ENCODE assay signal across 8 mouse cellular contexts in genomic region chr8:123157888-123158465, GRCm38 (mm10). TPM values are rescaled to one million over a fixed set of nuclear protein-coding genes. Genes with fewer than 3 reads are reported as not detected.
DNase-seq lines count a peak whose midpoint lies in the region; ATAC-seq and TF ChIP-seq lines count a peak whose summit lies in the region.

Gene Sult5a1, minus strand, starts transcription at chr8:123158315.

- intact Hi-C loops in gastrocnemius, adult 2 months (cut with DNase I) = no loop called here
- intact Hi-C loops in gastrocnemius, postnatal 36 days (cut with DNase I) = loop anchor here (2.0 kb wide), 1 partner anchor 51 kb away; no protein-coding TSS in a partner anchor

- 36% methylated on average over 13 of the region's 13 CpGs for WGBS in midbrain, embryonic 10.5 days
- WGBS in midbrain, embryonic 11.5 days = 35% methylated on average over 13 of the region's 13 CpGs
- WGBS in hindbrain, postnatal 0 days = 31% methylated on average over 13 of the region's 13 CpGs
- 34% methylated on average over 13 of the region's 13 CpGs for WGBS in neural tube, embryonic 13.5 days

- H3K9me3 ChIP-seq in midbrain, embryonic 10.5 days (replicated peaks) = no peaks in the 10 kb centered on the region
- H3K9me3 ChIP-seq in midbrain, embryonic 11.5 days (ENCODE audit: control insufficient read depth, low read length) = no peaks in the 10 kb centered on the region
- H3K9me3 ChIP-seq in hindbrain, postnatal 0 days (ENCODE audit: low read length) = no peaks in the 10 kb centered on the region
- no peaks in the 10 kb centered on the region for H3K9me3 ChIP-seq in neural tube, embryonic 13.5 days

- no peak for TF ChIP-seq CTCF in gastrocnemius, adult 2 months (IDR thresholded peaks at IDR 0.05)
- peak; percentile 27; the same call in 1 of the 2 replicates for TF ChIP-seq CTCF in hindbrain, postnatal 0 days (IDR thresholded peaks at IDR 0.05; ENCODE audit: low read depth)

- H3K4me3 ChIP-seq in gastrocnemius, adult 2 months = peak within 1 kb of the TSS; percentile 40
- peak within 1 kb of the TSS; percentile 26; the same call in 1 of the 2 replicates for H3K4me3 ChIP-seq in midbrain, embryonic 10.5 days
- H3K4me3 ChIP-seq in midbrain, embryonic 11.5 days (ENCODE audit: low read depth, low read length) = no peak within 1 kb of the TSS
- H3K4me3 ChIP-seq in hindbrain, postnatal 0 days (ENCODE audit: low read length) = no peak within 1 kb of the TSS
- H3K4me3 ChIP-seq in neural tube, embryonic 13.5 days = no peak within 1 kb of the TSS

- no peaks in the 10 kb centered on the region for H3K27me3 ChIP-seq in midbrain, embryonic 10.5 days (ENCODE audit: low read depth, poor library complexity, severe bottlenecking)
- H3K27me3 ChIP-seq in midbrain, embryonic 11.5 days (ENCODE audit: control insufficient read depth, insufficient read depth, low read length) = no peaks in the 10 kb centered on the region
- no peaks in the 10 kb centered on the region for H3K27me3 ChIP-seq in hindbrain, postnatal 0 days (ENCODE audit: insufficient read depth, low read length)
- H3K27me3 ChIP-seq in neural tube, embryonic 13.5 days = no peaks in the 10 kb centered on the region

- no peak for ATAC-seq in midbrain, embryonic 11.5 days (ENCODE audit: low FRiP score)
- no peak for ATAC-seq in hindbrain, postnatal 0 days
- no peak for ATAC-seq in neural tube, embryonic 13.5 days (ENCODE audit: low read depth)

- peaks cover 10% of the 10 kb centered on the region for H3K4me1 ChIP-seq in midbrain, embryonic 10.5 days
- peaks cover 4% of the 10 kb centered on the region; the same call in 1 of the 2 replicates for H3K4me1 ChIP-seq in midbrain, embryonic 11.5 days (ENCODE audit: control insufficient read depth, insufficient read depth, low read length)
- no peaks in the 10 kb centered on the region for H3K4me1 ChIP-seq in hindbrain, postnatal 0 days (ENCODE audit: insufficient read depth, low read length)
- peaks cover 4% of the 10 kb centered on the region; the same call in 1 of the 2 replicates for H3K4me1 ChIP-seq in neural tube, embryonic 13.5 days (replicated peaks)

- H3K9ac ChIP-seq in midbrain, embryonic 11.5 days (ENCODE audit: low read length) = no peak within 1 kb of the TSS
- no peak within 1 kb of the TSS for H3K9ac ChIP-seq in hindbrain, postnatal 0 days (replicated peaks; ENCODE audit: low read length)
- H3K9ac ChIP-seq in neural tube, embryonic 13.5 days = 0 out of 2 replicates have a peak within 1 kb of the TSS, but pooled peaks have one; percentile 22

- H3K4me2 ChIP-seq in midbrain, embryonic 11.5 days = no peak within 1 kb of the TSS
- H3K4me2 ChIP-seq in hindbrain, postnatal 0 days (ENCODE audit: low read depth, low read length) = peak within 1 kb of the TSS; percentile 25
- H3K4me2 ChIP-seq in neural tube, embryonic 13.5 days = peak within 1 kb of the TSS; percentile 30; the same call in 1 of the 2 replicates

- H3K36me3 ChIP-seq in midbrain, embryonic 10.5 days = no peaks in the 10 kb centered on the region
- no peaks in the 10 kb centered on the region for H3K36me3 ChIP-seq in midbrain, embryonic 11.5 days (ENCODE audit: control insufficient read depth, insufficient read depth, low read length)
- H3K36me3 ChIP-seq in hindbrain, postnatal 0 days (ENCODE audit: insufficient read depth, low read length) = no peaks in the 10 kb centered on the region
- no peaks in the 10 kb centered on the region for H3K36me3 ChIP-seq in neural tube, embryonic 13.5 days

- H3K27ac ChIP-seq in gastrocnemius, adult 2 months = peak within 1 kb of the TSS; percentile 16
- peak within 1 kb of the TSS; percentile 59 for H3K27ac ChIP-seq in midbrain, embryonic 10.5 days (replicated peaks)
- no peak within 1 kb of the TSS for H3K27ac ChIP-seq in midbrain, embryonic 11.5 days (ENCODE audit: low read depth, low read length)
- no peak within 1 kb of the TSS for H3K27ac ChIP-seq in hindbrain, postnatal 0 days
- H3K27ac ChIP-seq in neural tube, embryonic 13.5 days (replicated peaks) = no peak within 1 kb of the TSS

- DNase-seq in gastrocnemius, adult 2 months = no peak
- no peak for DNase-seq in gastrocnemius, postnatal 25 days
- no peak for DNase-seq in midbrain, embryonic 10.5 days (ENCODE audit: low spot score)
- no peak for DNase-seq in midbrain, embryonic 11.5 days (ENCODE audit: low spot score, missing footprints)
- no peak for DNase-seq in hindbrain, postnatal 0 days (ENCODE audit: low spot score)
- no peak for DNase-seq in gastrocnemius, postnatal 36 days
- no peak for DNase-seq in testis, postnatal 14 days (ENCODE audit: low spot score)

RNA-seq across cellular contexts. Expression of gene Sult5a1, which starts in this region (rescaled TPM):
- 1 to 10 TPM; 2.1 to 2.5 TPM for total RNA-seq in gastrocnemius, adult 2 months (2021)
- 1 to 10 TPM; 1.4 to 1.8 TPM for total RNA-seq in gastrocnemius, postnatal 25 days (2021)
- polyA plus RNA-seq in midbrain, embryonic 10.5 days (2016; fragmentation: Nextera tagmentation; extraction: Ambion mirVana) = 3.6 and 3.8 TPM in 2 replicates
- 2.9 and 3.2 TPM in 2 replicates for polyA plus RNA-seq in midbrain, embryonic 11.5 days (2014; fragmentation: Nextera tagmentation; extraction: Ambion mirVana)
- total RNA-seq in hindbrain, postnatal 0 days (2014; rRNA removed) = 2.9 and 3.7 TPM in 2 replicates
- 2.7 and 2.9 TPM in 2 replicates for polyA plus RNA-seq in hindbrain, postnatal 0 days (2015; fragmentation: Nextera tagmentation; extraction: Ambion mirVana)
- 1.2 and 2.4 TPM in 2 replicates for polyA plus RNA-seq in neural tube, embryonic 13.5 days (2015; fragmentation: Nextera tagmentation; extraction: Ambion mirVana)
- 1 to 10 TPM; 2.8 to 3.0 TPM for total RNA-seq in gastrocnemius, postnatal 36 days (2021)

Comparison
In these comparisons a context has a peak if more than half of its experiments do, and no peak if none do; other contexts are left out.
1. H3K27ac ChIP-seq: peak in gastrocnemius, adult 2 months (single experiment) and midbrain, embryonic 10.5 days (single experiment); none in midbrain, embryonic 11.5 days (single experiment), hindbrain, postnatal 0 days (single experiment) and neural tube, embryonic 13.5 days (single experiment).
2. H3K4me3 ChIP-seq: peak in gastrocnemius, adult 2 months (single experiment) and midbrain, embryonic 10.5 days (single experiment); none in midbrain, embryonic 11.5 days (single experiment), hindbrain, postnatal 0 days (single experiment) and neural tube, embryonic 13.5 days (single experiment).